Mouse (Mus musculus): ENCODE measurements around the gene Lca5. TPM values are rescaled to one million over a fixed set of nuclear protein-coding genes. Genes with fewer than 3 reads are reported as not detected.

Gene Lca5
- polyA plus RNA-seq, 1 experiment from 2014 or later, result 22.8 TPM

- no peak for ATAC-seq (replicated peaks; ENCODE audit: insufficient number of reproducible peaks, low FRiP score, low TSS enrichment)
- Histone ChIP-seq H3K36me3 (ENCODE audit: control insufficient read depth, insufficient read depth, low read length) (no peaks in the 10 kb centered on the region), H3K4me1 (ENCODE audit: control insufficient read depth, insufficient read depth, low read length) (peaks cover 16% of the 10 kb centered on the region), H3K27ac (ENCODE audit: low read depth, low read length) (no peak overlapping the region), H3K9ac (ENCODE audit: low read depth, low read length) (no peak overlapping the region), H3K9me3 (replicated peaks; ENCODE audit: control insufficient read depth, low read length) (no peaks in the 10 kb centered on the region), H3K4me2 (no peak overlapping the region), H3K27me3 (ENCODE audit: control insufficient read depth, insufficient read depth, low read length) (no peaks in the 10 kb centered on the region), H3K4me3 (ENCODE audit: low read depth, low read length) (no peak overlapping the region)
- WGBS (ENCODE audit: insufficient replicate concordance), result 76% methylated on average over 7 of the region's 7 CpGs
Measured at GRCm38 (mm10) chr9:83353316-83353715, 87.6 kb downstream of the Lca5 start.

GRCm38 (mm10) chr9:83351171-83351570 is 89.8 kb downstream of the Lca5 start:
- H3K36me3 ChIP-seq (ENCODE audit: control insufficient read depth, insufficient read depth, low read length), result no peaks in the 10 kb centered on the region
- H3K4me1 ChIP-seq (ENCODE audit: control insufficient read depth, insufficient read depth, low read length), result peaks cover 16% of the 10 kb centered on the region
- H3K4me3 ChIP-seq (ENCODE audit: low read depth, low read length), result no peak overlapping the region
- H3K27me3 ChIP-seq (ENCODE audit: control insufficient read depth, insufficient read depth, low read length), result no peaks in the 10 kb centered on the region
- H3K9me3 ChIP-seq (replicated peaks; ENCODE audit: control insufficient read depth, low read length), result no peaks in the 10 kb centered on the region
- no peak overlapping the region for H3K27ac ChIP-seq (ENCODE audit: low read depth, low read length)
- no peak for ATAC-seq (replicated peaks; ENCODE audit: insufficient number of reproducible peaks, low FRiP score, low TSS enrichment)
- no peak overlapping the region for H3K9ac ChIP-seq (ENCODE audit: low read depth, low read length)
- 50% methylated on average over 5 of the region's 5 CpGs for WGBS (ENCODE audit: insufficient replicate concordance)
- H3K4me2 ChIP-seq, result no peak overlapping the region

- Histone ChIP-seq H3K4me3 (ENCODE audit: low read depth, low read length) (no peak overlapping the region), H3K4me1 (ENCODE audit: control insufficient read depth, insufficient read depth, low read length) (peaks cover 16% of the 10 kb centered on the region), H3K4me2 (no peak overlapping the region), H3K9me3 (replicated peaks; ENCODE audit: control insufficient read depth, low read length) (no peaks in the 10 kb centered on the region), H3K27ac (ENCODE audit: low read depth, low read length) (no peak overlapping the region), H3K36me3 (ENCODE audit: control insufficient read depth, insufficient read depth, low read length) (no peaks in the 10 kb centered on the region), H3K9ac (ENCODE audit: low read depth, low read length) (no peak overlapping the region), H3K27me3 (ENCODE audit: control insufficient read depth, insufficient read depth, low read length) (no peaks in the 10 kb centered on the region)
- 23% methylated on average over 5 of the region's 5 CpGs for WGBS (ENCODE audit: insufficient replicate concordance)
- no peak for ATAC-seq (replicated peaks; ENCODE audit: insufficient number of reproducible peaks, low FRiP score, low TSS enrichment)
Measured at GRCm38 (mm10) chr9:83350613-83351012, 90.3 kb downstream of the Lca5 start.

GRCm38 (mm10) chr9:83349905-83350304 is 91.0 kb downstream of the Lca5 start:
- Histone ChIP-seq H3K27me3 (ENCODE audit: control insufficient read depth, insufficient read depth, low read length) (no peaks in the 10 kb centered on the region), H3K9me3 (replicated peaks; ENCODE audit: control insufficient read depth, low read length) (no peaks in the 10 kb centered on the region), H3K4me2 (no peak overlapping the region), H3K4me3 (ENCODE audit: low read depth, low read length) (no peak overlapping the region), H3K27ac (ENCODE audit: low read depth, low read length) (no peak overlapping the region), H3K9ac (ENCODE audit: low read depth, low read length) (no peak overlapping the region), H3K4me1 (ENCODE audit: control insufficient read depth, insufficient read depth, low read length) (peaks cover 16% of the 10 kb centered on the region), H3K36me3 (ENCODE audit: control insufficient read depth, insufficient read depth, low read length) (no peaks in the 10 kb centered on the region)
- no peak for ATAC-seq (replicated peaks; ENCODE audit: insufficient number of reproducible peaks, low FRiP score, low TSS enrichment)
- WGBS (ENCODE audit: insufficient replicate concordance), result 7% methylated on average over 1 of the region's 1 CpGs

- Histone ChIP-seq H3K4me2 (no peak overlapping the region), H3K36me3 (ENCODE audit: control insufficient read depth, insufficient read depth, low read length) (no peaks in the 10 kb centered on the region), H3K27me3 (ENCODE audit: control insufficient read depth, insufficient read depth, low read length) (no peaks in the 10 kb centered on the region), H3K4me1 (ENCODE audit: control insufficient read depth, insufficient read depth, low read length) (peaks cover 16% of the 10 kb centered on the region), H3K4me3 (ENCODE audit: low read depth, low read length) (no peak overlapping the region), H3K9me3 (replicated peaks; ENCODE audit: control insufficient read depth, low read length) (no peaks in the 10 kb centered on the region), H3K9ac (ENCODE audit: low read depth, low read length) (0 out of 2 replicates have a peak overlapping the region, but pooled peaks have one; percentile 34), H3K27ac (ENCODE audit: low read depth, low read length) (no peak overlapping the region)
- 17% methylated on average over 3 of the region's 3 CpGs for WGBS (ENCODE audit: insufficient replicate concordance)
- ATAC-seq (replicated peaks; ENCODE audit: insufficient number of reproducible peaks, low FRiP score, low TSS enrichment), result no peak
Measured at GRCm38 (mm10) chr9:83349504-83349903, 91.4 kb downstream of the Lca5 start.

- Histone ChIP-seq H3K27me3 (ENCODE audit: control insufficient read depth, insufficient read depth, low read length) (no peaks in the 10 kb centered on the region), H3K36me3 (ENCODE audit: control insufficient read depth, insufficient read depth, low read length) (no peaks in the 10 kb centered on the region), H3K4me2 (no peak overlapping the region), H3K27ac (ENCODE audit: low read depth, low read length) (no peak overlapping the region), H3K4me3 (ENCODE audit: low read depth, low read length) (no peak overlapping the region), H3K4me1 (ENCODE audit: control insufficient read depth, insufficient read depth, low read length) (peaks cover 16% of the 10 kb centered on the region), H3K9me3 (replicated peaks; ENCODE audit: control insufficient read depth, low read length) (no peaks in the 10 kb centered on the region), H3K9ac (ENCODE audit: low read depth, low read length) (no peak overlapping the region)
- no peak for ATAC-seq (replicated peaks; ENCODE audit: insufficient number of reproducible peaks, low FRiP score, low TSS enrichment)
- WGBS (ENCODE audit: insufficient replicate concordance), result 85% methylated on average over 5 of the region's 5 CpGs
Measured at GRCm38 (mm10) chr9:83347521-83347920, 93.4 kb downstream of the Lca5 start.

- Histone ChIP-seq H3K36me3 (ENCODE audit: control insufficient read depth, insufficient read depth, low read length) (no peaks in the 10 kb centered on the region), H3K9ac (ENCODE audit: low read depth, low read length) (no peak overlapping the region), H3K9me3 (replicated peaks; ENCODE audit: control insufficient read depth, low read length) (no peaks in the 10 kb centered on the region), H3K27ac (ENCODE audit: low read depth, low read length) (no peak overlapping the region), H3K4me3 (ENCODE audit: low read depth, low read length) (no peak overlapping the region), H3K4me2 (no peak overlapping the region), H3K27me3 (ENCODE audit: control insufficient read depth, insufficient read depth, low read length) (no peaks in the 10 kb centered on the region), H3K4me1 (ENCODE audit: control insufficient read depth, insufficient read depth, low read length) (no peaks in the 10 kb centered on the region)
- no peak for ATAC-seq (replicated peaks; ENCODE audit: insufficient number of reproducible peaks, low FRiP score, low TSS enrichment)
- WGBS (ENCODE audit: insufficient replicate concordance), result 78% methylated on average over 7 of the region's 7 CpGs
Measured at GRCm38 (mm10) chr9:83342491-83343370, 98.2 kb downstream of the Lca5 start.
